Mouse (Mus musculus) liver, embryonic 14.5 days (tissue): Measurements from ENCODE around the gene Mboat2.

Source experiments
- CTCF ChIP-seq: IDR thresholded peaks from 2 replicates; pipeline ENCODE4 v1.5.1; 2016; ENCODE audit warnings: antibody characterized with exemption, low read depth, control low read depth
- EP300 ChIP-seq: IDR thresholded peaks from 2 replicates; pipeline ENCODE4 v1.6.1; 2016; ENCODE audit warnings: antibody characterized with exemption, low read depth

- TF ChIP-seq CTCF (no peak), EP300 (peak; percentile 98)
Observed at GRCm38 (mm10) chr12:24892536-24892935, 61.9 kb downstream of the Mboat2 start.
